Mouse (Mus musculus) limb, embryonic 12.5 days (tissue): ENCODE results near the gene Tardbp. TPM values are rescaled to one million over a fixed set of nuclear protein-coding genes. Genes with fewer than 3 reads are reported as not detected.

Source experiments
- ATAC-seq: fragments of 200-750 bp; cut with Nextera tagmentation; 2 replicates; pipeline ENCODE4 v1.8.0; 2017; ENCODE audit warnings: low read depth, moderate TSS enrichment; ENCODE audit not compliant: insufficient number of reproducible peaks, insufficient read depth, low FRiP score, low TSS enrichment
- H3K27ac ChIP-seq: fragments of 300-500 bp; sonication (generic); 2 replicates; pipeline ENCODE4 v1.5.1; 2016; ENCODE audit warnings: mild to moderate bottlenecking, moderate library complexity
- H3K27me3 ChIP-seq: fragments of 300-500 bp; sonication (generic); 2 replicates; pipeline ENCODE4 v1.6.1; 2016; ENCODE audit warnings: mild to moderate bottlenecking, moderate library complexity
- H3K36me3 ChIP-seq: fragments of 300-500 bp; sonication (generic); 2 replicates; pipeline ENCODE4 v1.6.1; 2016; ENCODE audit warnings: mild to moderate bottlenecking, moderate library complexity
- H3K4me1 ChIP-seq: fragments of 300-500 bp; sonication (generic); replicated peaks from 2 replicates; pipeline ENCODE4 v1.6.1; 2016
- H3K4me2 ChIP-seq: fragments of 300-500 bp; sonication (generic); 2 replicates; pipeline ENCODE4 v1.6.1; 2016; ENCODE audit warnings: mild to moderate bottlenecking, moderate library complexity
- H3K4me3 ChIP-seq: fragments of 300-500 bp; sonication (generic); replicated peaks from 2 replicates; pipeline ENCODE4 v1.5.1; 2016; ENCODE audit warnings: mild to moderate bottlenecking
- H3K9ac ChIP-seq: fragments of 300-500 bp; sonication (generic); replicated peaks from 2 replicates; pipeline ENCODE4 v1.6.1; 2016; ENCODE audit warnings: mild to moderate bottlenecking, moderate library complexity
- H3K9me3 ChIP-seq: fragments of 300-500 bp; sonication (generic); 2 replicates; pipeline ENCODE4 v1.6.1; 2016; ENCODE audit warnings: mild to moderate bottlenecking, moderate library complexity
- WGBS: fragments of 180-500 bp; shearing (Covaris S2); methylation state at CpG from one replicate; pipeline ENCODE4 v1.1.7; 2016; 5-methylcytosine and 5-hydroxymethylcytosine counted together
- polyA plus RNA-seq: library from polyadenylated mRNA; unstranded; fragments of >200 nt; fragmentation: Nextera tagmentation; extraction: Ambion mirVana; gene quantifications from 2 replicates; pipeline ENCODE4 v1.2.1, GENCODE M21; 2016

Gene Tardbp
- polyA plus RNA-seq, 1 experiment from 2014 or later: 398 TPM

DNA sequence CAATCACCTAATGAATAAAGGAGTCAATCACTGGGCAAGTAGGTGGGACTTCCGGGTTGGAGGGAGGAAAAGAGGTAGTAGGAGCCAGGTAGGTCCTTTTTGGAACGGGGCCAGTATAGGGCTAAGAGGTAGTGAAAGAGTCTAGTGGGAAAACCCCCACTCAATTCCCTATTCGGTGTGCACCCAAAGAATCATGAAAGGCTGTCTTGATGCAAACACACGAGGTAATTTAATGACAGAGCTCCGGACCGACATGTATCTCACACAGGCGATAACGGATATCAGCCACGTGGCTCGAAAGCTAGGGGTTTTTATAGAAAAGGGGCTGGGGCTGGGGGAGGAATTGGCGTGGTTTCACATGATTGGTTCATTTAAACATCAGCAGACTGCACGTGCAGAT lies 28.0 kb downstream of the Tardbp start:
- H3K36me3 ChIP-seq: peaks cover 59% of the 10 kb centered on the region

DNA sequence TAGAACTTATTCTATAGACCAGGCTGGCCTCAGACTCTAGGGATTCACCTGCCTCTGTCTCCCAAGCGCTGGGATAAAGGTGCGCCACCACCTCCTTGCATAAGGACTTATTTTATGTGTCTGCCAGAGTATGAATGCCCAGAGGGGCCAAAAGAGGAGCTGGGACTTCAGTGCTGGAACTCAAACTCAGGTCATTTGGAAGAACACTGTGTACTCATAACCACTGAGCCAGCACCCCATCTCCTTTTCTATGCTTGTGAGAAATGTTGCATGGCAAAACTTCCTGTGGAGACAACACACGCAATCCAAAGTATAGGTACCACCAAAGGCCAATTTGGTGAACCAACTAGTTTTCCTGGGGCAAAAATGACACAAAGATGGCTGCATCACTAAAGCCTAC lies 30.1 kb downstream of the Tardbp start:
- WGBS: 97% methylated on average over 3 of the region's 3 CpGs
- H3K27ac ChIP-seq: no peak overlapping the region
- no peaks in the 10 kb centered on the region for H3K9me3 ChIP-seq
- H3K4me1 ChIP-seq: peaks cover 11% of the 10 kb centered on the region
- no peak overlapping the region for H3K4me3 ChIP-seq
- H3K4me2 ChIP-seq: no peak overlapping the region
- ATAC-seq: no peak
- peaks cover 71% of the 10 kb centered on the region for H3K36me3 ChIP-seq
- no peak overlapping the region for H3K9ac ChIP-seq
- H3K27me3 ChIP-seq: no peaks in the 10 kb centered on the region

More for the DNA sequence above, 28.0 kb downstream of the Tardbp start:
- no peak overlapping the region for H3K27ac ChIP-seq
- H3K4me2 ChIP-seq: no peak overlapping the region
- no peak for ATAC-seq
- WGBS: 93% methylated on average over 12 of the region's 12 CpGs
- H3K9ac ChIP-seq: no peak overlapping the region
- H3K9me3 ChIP-seq: no peaks in the 10 kb centered on the region
- H3K4me3 ChIP-seq: no peak overlapping the region
- no peaks in the 10 kb centered on the region for H3K4me1 ChIP-seq
- no peaks in the 10 kb centered on the region for H3K27me3 ChIP-seq

DNA sequence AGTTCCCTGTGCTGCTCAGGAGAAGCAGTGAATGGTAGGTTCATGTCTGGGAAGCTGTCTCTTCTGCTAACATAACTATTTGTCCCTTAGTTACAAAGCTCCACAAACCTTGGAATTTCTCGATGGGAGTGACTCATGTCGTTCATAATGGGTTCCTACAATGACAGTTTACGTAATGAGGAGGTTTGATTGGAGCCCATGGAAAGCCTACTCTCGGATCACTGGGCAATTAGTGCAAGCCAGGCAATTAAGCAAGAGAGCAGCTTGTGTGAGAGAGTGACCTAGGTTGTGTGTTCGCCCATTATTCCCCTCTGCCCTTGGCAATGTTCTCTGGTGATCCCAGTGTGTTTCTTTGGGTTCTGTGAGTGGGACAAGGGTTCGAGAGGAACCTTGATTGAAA lies 30.9 kb downstream of the Tardbp start:
- ATAC-seq: no peak
- peaks cover 11% of the 10 kb centered on the region for H3K4me1 ChIP-seq
- peaks cover 71% of the 10 kb centered on the region for H3K36me3 ChIP-seq
- H3K27ac ChIP-seq: no peak overlapping the region
- H3K4me2 ChIP-seq: no peak overlapping the region
- no peak overlapping the region for H3K4me3 ChIP-seq
- no peak overlapping the region for H3K9ac ChIP-seq
- WGBS: 91% methylated on average over 6 of the region's 6 CpGs
- no peaks in the 10 kb centered on the region for H3K27me3 ChIP-seq
- H3K9me3 ChIP-seq: no peaks in the 10 kb centered on the region

DNA sequence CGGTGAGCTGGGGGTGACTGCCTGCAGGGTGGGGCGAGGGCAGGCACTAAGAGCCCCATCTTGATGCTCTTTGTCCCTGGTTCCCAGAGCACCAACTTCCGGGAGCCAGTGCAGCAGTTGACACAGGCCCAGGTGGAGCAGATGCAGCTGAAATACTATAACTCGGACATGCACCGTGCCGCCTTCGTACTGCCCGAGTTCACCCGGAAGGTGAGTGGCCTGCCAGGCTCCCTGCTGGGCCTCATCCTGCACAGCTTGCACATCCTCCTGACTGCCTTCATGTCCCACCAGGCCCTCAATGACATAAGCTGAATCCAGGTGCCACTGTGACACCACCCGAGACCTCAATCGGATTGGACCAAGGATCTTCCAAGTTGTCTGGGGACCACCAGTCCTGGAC lies 32.8 kb downstream of the Tardbp start:
- Histone ChIP-seq H3K36me3 (peaks cover 64% of the 10 kb centered on the region), H3K4me2 (no peak overlapping the region), H3K27ac (no peak overlapping the region), H3K4me3 (no peak overlapping the region), H3K27me3 (no peaks in the 10 kb centered on the region), H3K9me3 (no peaks in the 10 kb centered on the region), H3K4me1 (peaks cover 15% of the 10 kb centered on the region), H3K9ac (no peak overlapping the region)
- 95% methylated on average over 11 of the region's 11 CpGs for WGBS
- ATAC-seq: no peak

DNA sequence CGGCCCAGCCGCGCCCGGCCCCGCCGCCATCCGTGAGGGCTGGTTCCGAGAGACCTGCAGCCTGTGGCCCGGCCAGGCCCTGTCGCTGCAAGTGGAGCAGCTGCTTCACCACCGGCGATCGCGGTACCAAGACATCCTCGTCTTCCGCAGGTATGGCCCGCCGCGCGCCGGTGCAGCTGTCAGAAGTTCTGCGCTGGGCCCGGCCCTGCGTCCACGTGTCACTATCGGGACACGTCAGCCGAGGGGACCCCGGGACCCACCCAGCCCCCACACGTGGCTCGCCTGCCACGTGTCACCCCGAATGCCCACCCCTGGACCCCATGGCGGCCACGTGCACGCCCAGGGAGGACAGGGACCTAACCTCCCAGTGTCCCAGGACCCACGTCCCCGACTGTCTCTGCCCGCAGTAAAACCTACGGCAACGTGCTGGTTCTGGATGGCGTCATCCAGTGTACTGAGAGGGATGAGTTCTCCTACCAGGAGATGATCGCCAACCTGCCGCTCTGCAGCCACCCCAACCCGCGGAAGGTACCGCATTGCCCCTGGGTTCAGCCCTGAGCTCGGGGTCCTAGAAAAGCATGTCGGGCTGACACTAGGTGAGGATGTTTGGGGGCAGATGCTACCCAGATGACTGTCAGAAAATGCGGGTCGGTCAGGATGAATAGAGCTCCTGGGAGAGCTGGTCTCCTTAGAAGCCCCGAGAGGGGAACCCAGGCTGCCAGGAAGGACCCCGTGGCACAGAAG lies 35.0 kb downstream of the Tardbp start:
- Histone ChIP-seq H3K36me3 (peaks cover 42% of the 10 kb centered on the region), H3K4me3 (peak overlapping the region; percentile 98), H3K9me3 (no peaks in the 10 kb centered on the region), H3K4me2 (peak overlapping the region; percentile 91), H3K4me1 (peaks cover 15% of the 10 kb centered on the region), H3K27ac (no peak overlapping the region), H3K27me3 (no peaks in the 10 kb centered on the region), H3K9ac (peak overlapping the region; percentile 88)
- 1% methylated on average over 47 of the region's 53 CpGs for WGBS
- ATAC-seq: peak; percentile 63

DNA sequence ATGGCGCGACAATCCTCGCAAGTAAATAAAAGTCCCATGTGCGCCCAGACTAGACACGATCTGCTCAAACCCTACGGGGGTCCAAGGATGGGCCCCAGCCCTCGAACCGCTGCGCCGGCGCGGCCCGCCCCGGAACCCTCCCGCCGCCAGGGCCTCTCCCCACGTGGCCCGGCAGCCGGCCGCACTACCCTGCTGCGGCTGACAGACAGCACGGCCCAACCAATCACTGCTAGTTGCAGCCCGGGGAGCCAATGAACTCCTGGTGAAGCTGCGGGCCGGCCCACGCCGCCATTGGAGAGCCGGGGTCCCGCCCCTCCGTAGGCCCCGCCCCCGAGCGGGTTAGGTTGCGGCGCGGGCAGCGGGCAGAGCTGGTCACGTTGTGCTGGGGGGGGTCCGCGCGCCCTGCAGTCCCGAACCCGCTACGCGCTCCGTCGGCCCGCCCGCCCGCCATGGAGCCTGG lies 35.6 kb downstream of the Tardbp start, which contains the start of gene Srm:
Gene Srm, plus strand, starts transcription at position 333 of the 460 bp plus-strand sequence.
- ATAC-seq: peak; percentile 98
- WGBS: 0% methylated on average over 33 of the region's 50 CpGs
- H3K4me2 ChIP-seq: peak within 1 kb of the TSS; percentile 91
- peaks cover 36% of the 10 kb centered on the region for H3K36me3 ChIP-seq
- H3K4me3 ChIP-seq: peak within 1 kb of the TSS; percentile 98
- no peaks in the 10 kb centered on the region for H3K9me3 ChIP-seq
- H3K27ac ChIP-seq: peak within 1 kb of the TSS; percentile 66
- H3K9ac ChIP-seq: peak within 1 kb of the TSS; percentile 88
- H3K4me1 ChIP-seq: peaks cover 15% of the 10 kb centered on the region
- no peaks in the 10 kb centered on the region for H3K27me3 ChIP-seq

DNA sequence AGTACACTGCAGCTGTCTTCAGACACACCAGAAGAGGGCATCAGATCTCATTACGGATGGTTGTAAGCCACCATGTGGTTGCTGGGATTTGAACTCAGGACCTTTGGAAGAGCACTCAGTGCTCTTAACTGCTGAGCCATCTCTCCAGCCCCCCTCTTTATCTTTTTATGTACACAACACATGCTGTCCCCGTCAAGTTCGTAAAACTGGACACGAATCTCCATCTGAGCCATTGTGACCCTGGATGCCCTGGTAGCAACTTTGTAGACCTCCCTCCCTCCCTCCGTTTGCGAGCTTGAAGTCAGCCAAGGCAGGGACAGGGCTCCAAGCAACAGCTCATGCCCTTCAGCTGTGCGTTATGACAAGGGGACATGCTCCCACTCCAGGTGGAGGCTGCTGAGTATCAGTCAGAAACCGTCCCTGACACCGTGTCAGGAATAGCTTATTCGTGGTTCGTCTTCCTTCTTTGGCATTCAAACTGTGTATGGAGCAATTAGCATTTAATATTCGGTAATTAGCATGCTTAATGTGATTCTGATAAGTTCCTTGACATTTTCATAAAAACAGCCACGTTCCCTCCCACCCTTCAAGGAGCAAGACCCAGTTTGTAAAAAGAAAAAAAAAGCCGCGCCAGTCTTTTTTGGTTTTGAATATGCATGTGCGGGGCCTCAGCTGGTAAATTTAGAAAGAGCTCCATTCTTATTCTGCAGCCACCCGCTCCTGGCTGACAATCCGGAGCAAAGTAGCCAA lies 36.2 kb downstream of the Tardbp start:
- ATAC-seq: no peak
- H3K4me3 ChIP-seq: peak overlapping the region; percentile 98
- peak overlapping the region; percentile 66 for H3K27ac ChIP-seq
- H3K27me3 ChIP-seq: no peaks in the 10 kb centered on the region
- H3K36me3 ChIP-seq: peaks cover 30% of the 10 kb centered on the region
- 7% methylated on average over 18 of the region's 18 CpGs for WGBS
- H3K9me3 ChIP-seq: no peaks in the 10 kb centered on the region
- H3K9ac ChIP-seq: peak overlapping the region; percentile 52
- H3K4me1 ChIP-seq: peaks cover 15% of the 10 kb centered on the region
- H3K4me2 ChIP-seq: peak overlapping the region; percentile 91

DNA sequence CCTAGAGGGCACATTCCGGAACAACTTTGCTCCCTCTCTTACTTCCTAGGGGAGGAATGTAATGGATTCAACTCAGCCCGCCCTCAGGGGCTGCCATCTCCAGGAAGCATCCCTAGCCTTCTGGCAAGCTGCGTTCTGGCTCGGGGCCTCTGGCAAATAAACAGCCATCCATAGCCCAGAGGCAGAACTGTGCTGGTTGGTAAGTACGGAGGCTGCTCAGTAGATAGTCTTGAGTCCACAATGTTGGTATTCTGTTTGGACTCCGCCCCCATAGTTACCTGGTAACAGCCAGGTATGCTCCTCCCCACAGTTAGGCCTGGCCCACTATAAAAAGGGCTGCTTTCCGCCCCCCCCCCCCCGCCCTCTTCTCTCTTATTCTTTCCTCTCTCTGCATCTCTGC lies 37.3 kb downstream of the Tardbp start:
- ATAC-seq: no peak
- Histone ChIP-seq H3K27me3 (no peaks in the 10 kb centered on the region), H3K27ac (no peak overlapping the region), H3K36me3 (peaks cover 19% of the 10 kb centered on the region), H3K4me2 (no peak overlapping the region), H3K4me1 (peaks cover 15% of the 10 kb centered on the region), H3K9ac (no peak overlapping the region), H3K9me3 (no peaks in the 10 kb centered on the region), H3K4me3 (no peak overlapping the region)
- 54% methylated on average over 7 of the region's 8 CpGs for WGBS

DNA sequence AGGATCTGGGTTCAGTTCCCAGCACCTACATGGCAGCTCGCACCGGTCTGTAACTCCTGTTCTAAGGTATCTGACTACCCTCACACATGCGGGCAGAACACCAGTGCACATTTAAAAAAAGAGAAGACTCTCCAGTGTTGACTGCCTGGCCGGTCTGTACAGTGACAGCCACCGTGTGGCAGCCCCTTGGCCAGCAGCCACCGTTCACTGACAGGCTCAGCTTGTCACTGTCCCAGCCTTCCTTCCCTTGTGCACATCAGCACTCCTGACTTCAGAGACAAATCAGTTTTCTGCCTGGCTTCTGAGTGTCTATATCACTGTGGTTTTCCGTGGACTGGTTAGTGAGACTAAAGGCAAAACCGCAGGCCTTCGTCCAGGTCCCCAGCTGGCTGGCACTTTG lies 38.0 kb downstream of the Tardbp start:
- H3K4me2 ChIP-seq: no peak overlapping the region
- no peaks in the 10 kb centered on the region for H3K9me3 ChIP-seq
- peaks cover 12% of the 10 kb centered on the region for H3K36me3 ChIP-seq
- WGBS: 83% methylated on average over 9 of the region's 9 CpGs
- no peak overlapping the region for H3K27ac ChIP-seq
- no peak overlapping the region for H3K4me3 ChIP-seq
- no peaks in the 10 kb centered on the region for H3K27me3 ChIP-seq
- no peak for ATAC-seq
- no peak overlapping the region for H3K9ac ChIP-seq
- H3K4me1 ChIP-seq: peaks cover 15% of the 10 kb centered on the region

DNA sequence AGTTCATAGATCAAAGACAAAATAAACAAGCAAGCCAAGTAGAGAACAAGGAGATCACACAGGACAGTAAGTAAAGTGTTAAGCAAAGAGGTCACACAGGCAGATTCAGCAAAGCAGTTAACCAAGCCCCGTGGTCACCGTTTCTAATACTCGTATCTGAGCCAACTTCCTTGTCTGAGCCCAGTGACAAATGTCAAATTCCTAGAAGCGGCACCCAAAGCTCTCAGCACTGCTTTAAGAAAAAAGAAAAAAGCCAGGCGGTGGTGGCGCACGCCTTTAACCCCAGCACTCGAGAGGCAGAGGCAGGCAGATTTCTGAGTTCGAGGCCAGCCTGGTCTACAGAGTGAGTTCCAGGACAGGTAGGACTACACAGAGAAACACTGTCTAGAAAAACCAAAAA lies 40.2 kb downstream of the Tardbp start:
- no peaks in the 10 kb centered on the region for H3K9me3 ChIP-seq
- H3K4me2 ChIP-seq: no peak overlapping the region
- H3K27me3 ChIP-seq: no peaks in the 10 kb centered on the region
- H3K9ac ChIP-seq: no peak overlapping the region
- no peak overlapping the region for H3K27ac ChIP-seq
- H3K36me3 ChIP-seq: peaks cover 20% of the 10 kb centered on the region
- WGBS: 77% methylated on average over 9 of the region's 9 CpGs
- no peak overlapping the region for H3K4me3 ChIP-seq
- ATAC-seq: no peak
- peaks cover 4% of the 10 kb centered on the region; the same call in 1 of the 2 replicates for H3K4me1 ChIP-seq

DNA sequence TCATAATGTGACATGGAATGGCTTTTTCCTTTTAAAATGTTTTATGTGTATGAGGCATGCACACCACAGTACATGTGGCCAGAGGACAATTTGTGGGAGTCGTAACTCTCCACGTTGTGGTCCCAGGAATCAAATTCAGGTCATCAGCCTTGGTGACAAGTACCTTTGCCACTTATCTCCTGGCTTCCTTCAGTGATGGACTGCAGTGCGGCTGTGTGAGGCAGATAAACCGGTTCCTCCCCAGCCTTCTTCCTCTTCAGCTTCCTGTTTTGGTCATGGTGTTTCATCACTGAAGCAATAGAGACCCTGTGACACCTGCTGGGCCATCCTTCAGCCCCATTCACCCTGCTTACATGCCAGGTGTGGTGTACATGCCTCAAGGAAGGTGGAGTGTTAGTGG lies 43.6 kb downstream of the Tardbp start:
- ATAC-seq: no peak
- H3K36me3 ChIP-seq: peaks cover 54% of the 10 kb centered on the region
- 86% methylated on average over 4 of the region's 4 CpGs for WGBS

More for the DNA sequence above, 43.6 kb downstream of the Tardbp start:
- no peak overlapping the region for H3K9ac ChIP-seq
- H3K4me1 ChIP-seq: no peaks in the 10 kb centered on the region
- no peaks in the 10 kb centered on the region for H3K9me3 ChIP-seq
- no peak overlapping the region for H3K4me3 ChIP-seq
- H3K27me3 ChIP-seq: no peaks in the 10 kb centered on the region
- no peak overlapping the region for H3K4me2 ChIP-seq
- no peak overlapping the region for H3K27ac ChIP-seq
